Comparison of ENCODE assay signal across 15 mouse cellular contexts in the genomic region with DNA sequence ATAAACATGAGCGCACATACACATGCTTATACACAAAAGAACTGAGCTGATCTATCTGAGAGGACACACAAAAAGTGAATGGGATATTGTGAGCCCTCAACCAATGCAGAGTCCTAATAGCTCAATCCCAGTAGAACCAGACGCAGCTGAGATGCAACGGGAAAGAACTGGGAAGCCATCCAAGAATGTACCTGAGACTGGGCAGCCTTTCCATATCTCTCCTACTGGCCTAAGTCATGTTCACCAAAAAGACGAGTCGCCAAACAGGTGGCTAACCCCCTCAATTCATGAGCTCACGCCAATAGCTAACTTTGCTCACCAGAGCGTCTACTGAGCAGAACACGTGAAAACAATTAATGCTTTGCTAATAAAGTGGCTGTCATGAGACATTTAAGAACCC. TPM values are rescaled to one million over a fixed set of nuclear protein-coding genes. Genes with fewer than 3 reads are reported as not detected.
A peak's percentile ranks its signal among the peaks of the same experiment; 100 is the strongest.
DNase-seq lines count a peak whose midpoint lies in the region; ATAC-seq and TF ChIP-seq lines count a peak whose summit lies in the region.
"Had no signal": no experiment of that assay in that cellular context is flagged by ENCODE, and none has a peak within 500 bp of the region (broad histone marks: within the 10 kb centered on the region; RNA-seq: fewer than 3 reads in every experiment).

No protein-coding gene starts in this region.

- H3K4me2 ChIP-seq in kidney, embryonic 14.5 days (replicated peaks; ENCODE audit: low read depth, low read length) = no peak overlapping the region
- H3K4me2 ChIP-seq in hindbrain, postnatal 0 days (ENCODE audit: low read depth, low read length) = no peak overlapping the region
- H3K4me2 ChIP-seq: embryonic facial prominence, embryonic 12.5 days; forebrain, embryonic 15.5 days; heart, embryonic 13.5 days had no signal

- no peak overlapping the region for H3K27ac ChIP-seq in kidney, embryonic 14.5 days (ENCODE audit: low read depth, low read length)
- H3K27ac ChIP-seq in hindbrain, postnatal 0 days = no peak overlapping the region
- H3K27ac ChIP-seq: embryonic facial prominence, embryonic 12.5 days; forebrain, embryonic 15.5 days; heart, embryonic 13.5 days had no signal

- 85% methylated on average over 8 of the region's 8 CpGs for WGBS in kidney, embryonic 14.5 days
- 76% methylated on average over 8 of the region's 8 CpGs for WGBS in hindbrain, postnatal 0 days

- H3K9ac ChIP-seq in kidney, embryonic 14.5 days (ENCODE audit: low read depth, low read length) = no peak overlapping the region
- no peak overlapping the region for H3K9ac ChIP-seq in hindbrain, postnatal 0 days (replicated peaks; ENCODE audit: low read length)
- H3K9ac ChIP-seq: embryonic facial prominence, embryonic 12.5 days; forebrain, embryonic 15.5 days; heart, embryonic 13.5 days had no signal

- H3K36me3 ChIP-seq in kidney, embryonic 14.5 days (ENCODE audit: control insufficient read depth, insufficient read depth, low read length) = no peaks in the 10 kb centered on the region
- no peaks in the 10 kb centered on the region for H3K36me3 ChIP-seq in hindbrain, postnatal 0 days (ENCODE audit: insufficient read depth, low read length)
- H3K36me3 ChIP-seq: embryonic facial prominence, embryonic 12.5 days; heart, embryonic 13.5 days had no signal

- 0 out of 2 replicates have a peak, but pooled peaks cover 7% of the 10 kb centered on the region for H3K4me1 ChIP-seq in kidney, embryonic 14.5 days (ENCODE audit: control insufficient read depth, insufficient read depth, low read length)
- 0 out of 2 replicates have a peak, but pooled peaks cover 11% of the 10 kb centered on the region for H3K4me1 ChIP-seq in hindbrain, postnatal 0 days (ENCODE audit: insufficient read depth, low read length)

- no peak overlapping the region for H3K4me3 ChIP-seq in kidney, embryonic 14.5 days (ENCODE audit: low read length)
- no peak overlapping the region for H3K4me3 ChIP-seq in hindbrain, postnatal 0 days (ENCODE audit: low read length)
- H3K4me3 ChIP-seq: embryonic facial prominence, embryonic 12.5 days; forebrain, embryonic 15.5 days; heart, embryonic 13.5 days had no signal

- DNase-seq in kidney, adult 9 months = peak; percentile 37
- peak; percentile 33 for DNase-seq in cerebellum, adult 8-10 months
- DNase-seq in cerebellum, postnatal 14 days = peak; percentile 49 to 77
- no peak for DNase-seq in thymus, postnatal 36 days
- no peak for DNase-seq in hindbrain, postnatal 0 days (ENCODE audit: low spot score)
- no peak for DNase-seq in right cerebral cortex, postnatal 10 days (ENCODE audit: low spot score in 2 of 2)
- DNase-seq: adrenal gland, adult 8-10 months; adrenal gland, postnatal 36 days; gastrocnemius, postnatal 36 days; heart, postnatal 36 days; kidney, adult 11 months had no signal

- H3K9me3 ChIP-seq in kidney, embryonic 14.5 days (ENCODE audit: control insufficient read depth, low read length) = no peaks in the 10 kb centered on the region
- no peaks in the 10 kb centered on the region for H3K9me3 ChIP-seq in hindbrain, postnatal 0 days (ENCODE audit: low read length)
- H3K9me3 ChIP-seq: embryonic facial prominence, embryonic 12.5 days; forebrain, embryonic 15.5 days; heart, embryonic 13.5 days had no signal

- no peak for TF ChIP-seq CTCF in hindbrain, postnatal 0 days (IDR thresholded peaks at IDR 0.05; ENCODE audit: low read depth)

- H3K27me3 ChIP-seq in kidney, embryonic 14.5 days (ENCODE audit: control insufficient read depth, insufficient read depth, low read length) = no peaks in the 10 kb centered on the region
- no peaks in the 10 kb centered on the region for H3K27me3 ChIP-seq in hindbrain, postnatal 0 days (ENCODE audit: insufficient read depth, low read length)
- H3K27me3 ChIP-seq: embryonic facial prominence, embryonic 12.5 days; forebrain, embryonic 15.5 days; heart, embryonic 13.5 days had no signal

- ATAC-seq in kidney, embryonic 14.5 days (ENCODE audit: low FRiP score, low TSS enrichment) = no peak
- ATAC-seq in hindbrain, postnatal 0 days = no peak
- ATAC-seq: forebrain, embryonic 15.5 days had no signal

RNA-seq across cellular contexts. Expression of gene St8sia1, which starts 20.8 kb away (rescaled TPM):
- 2.4 and 3.5 TPM in 2 replicates for polyA plus RNA-seq in kidney, embryonic 14.5 days (2014; fragmentation: Nextera tagmentation; extraction: Ambion mirVana)
- total RNA-seq in hindbrain, postnatal 0 days (2014; rRNA removed) = 14.8 and 18.0 TPM in 2 replicates
- polyA plus RNA-seq in hindbrain, postnatal 0 days (2015; fragmentation: Nextera tagmentation; extraction: Ambion mirVana) = 3.2 and 3.7 TPM in 2 replicates

Comparison
In these comparisons a context has a peak if more than half of its experiments do, and no peak if none do; other contexts are left out.
1. DNase-seq: peak in kidney, adult 9 months (single experiment), cerebellum, adult 8-10 months (single experiment) and cerebellum, postnatal 14 days (2 of 2); none in thymus, postnatal 36 days (0 of 2), hindbrain, postnatal 0 days (single experiment) and right cerebral cortex, postnatal 10 days (0 of 2).